Mouse (Mus musculus): ENCODE measurements at regions not wholly inside any gene's neighbourhood (a gene's known extent, or its start where the extent isn't known, plus 50 kb on each side); places are given as distances from the start of the nearest gene placed in this dataset.

DNA sequence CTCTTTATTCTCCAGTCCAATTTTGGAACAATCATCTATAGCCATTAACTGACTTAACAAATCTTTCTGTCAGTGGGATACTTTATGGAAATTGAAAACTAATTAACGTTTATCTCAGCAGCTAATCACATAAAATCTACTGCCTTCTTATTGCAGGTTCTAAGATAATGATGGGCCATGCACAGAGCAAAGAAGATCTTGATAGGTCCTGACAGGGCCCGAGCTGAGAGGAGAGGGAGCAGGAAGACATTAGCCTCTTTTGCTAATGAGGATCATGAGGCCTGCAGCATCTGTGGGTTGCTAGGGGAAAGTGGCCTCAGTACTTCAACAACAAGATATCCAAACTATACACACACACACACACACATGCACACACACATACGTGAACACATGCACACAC, 318.4 kb downstream of the Lmx1a start:
- TF ChIP-seq EP300 (IDR thresholded peaks at IDR 0.05; ENCODE audit: low read depth) (no peak), CTCF (IDR thresholded peaks at IDR 0.05; ENCODE audit: low read depth) (no peak)
